Mouse (Mus musculus): ENCODE data around the gene Gm6763.
"Not testable (repeated sequence)": the region's sequence is repeated elsewhere in the genome, so short reads cannot be mapped to it uniquely, and the experiment has no call there.

Gm6763 gene

DNA sequence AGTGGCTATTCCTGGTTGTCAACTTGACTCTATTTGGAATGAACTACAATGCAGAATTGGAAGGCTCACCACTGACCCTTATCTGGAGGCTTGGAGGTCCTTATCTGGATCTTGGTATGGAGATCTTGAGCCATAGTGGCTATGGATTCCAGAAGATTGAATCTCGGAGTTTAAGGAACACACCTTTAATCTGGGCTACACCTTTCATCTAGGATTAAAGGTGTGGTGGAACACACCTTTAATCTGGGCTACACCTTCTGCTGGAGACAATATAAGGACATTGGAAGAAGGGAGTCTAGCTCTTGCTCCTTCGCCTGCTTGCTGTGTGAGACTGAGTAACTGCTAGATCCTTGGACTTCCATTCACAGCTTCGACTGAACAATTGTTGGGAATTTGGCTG lies at the start of gene Gm6763:
Gene Gm6763, plus strand, starts transcription at position 301 of the 400 bp plus-strand sequence.
- CTCF ChIA-PET, result not testable (repeated sequence)

GRCm38 (mm10) chr10:104110044-104110443 lies 41.3 kb upstream of the Gm6763 start:
- CTCF ChIA-PET, result no interaction called here

DNA sequence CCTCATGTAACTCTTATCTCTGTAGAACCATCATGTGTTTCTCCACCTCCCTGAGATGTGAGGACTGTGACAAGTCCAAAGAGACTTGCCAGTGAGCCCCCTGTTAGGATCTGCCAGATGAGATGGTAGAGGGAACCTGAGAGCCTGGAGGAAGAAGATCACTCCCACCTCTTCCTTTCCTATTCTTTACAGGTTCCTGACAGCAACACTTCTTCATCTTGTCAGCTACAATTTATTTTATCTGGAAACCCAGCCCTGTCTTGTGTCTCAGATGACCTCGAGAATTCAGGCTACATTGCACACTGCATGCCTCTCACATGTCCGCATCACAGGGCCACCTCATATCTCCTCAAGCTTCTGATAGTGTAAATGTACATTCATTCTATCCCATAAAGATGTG lies 33.0 kb upstream of the Gm6763 start:
- CTCF ChIA-PET, result no interaction called here

DNA sequence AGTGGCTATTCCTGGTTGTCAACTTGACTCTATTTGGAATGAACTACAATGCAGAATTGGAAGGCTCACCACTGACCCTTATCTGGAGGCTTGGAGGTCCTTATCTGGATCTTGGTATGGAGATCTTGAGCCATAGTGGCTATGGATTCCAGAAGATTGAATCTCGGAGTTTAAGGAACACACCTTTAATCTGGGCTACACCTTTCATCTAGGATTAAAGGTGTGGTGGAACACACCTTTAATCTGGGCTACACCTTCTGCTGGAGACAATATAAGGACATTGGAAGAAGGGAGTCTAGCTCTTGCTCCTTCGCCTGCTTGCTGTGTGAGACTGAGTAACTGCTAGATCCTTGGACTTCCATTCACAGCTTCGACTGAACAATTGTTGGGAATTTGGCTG lies 8.6 kb upstream of the Gm6763 start, which contains the start of gene Gm21293:
Gene Gm21293, plus strand, starts transcription at position 301 of the 400 bp plus-strand sequence.
- CTCF ChIA-PET, result not testable (repeated sequence)

DNA sequence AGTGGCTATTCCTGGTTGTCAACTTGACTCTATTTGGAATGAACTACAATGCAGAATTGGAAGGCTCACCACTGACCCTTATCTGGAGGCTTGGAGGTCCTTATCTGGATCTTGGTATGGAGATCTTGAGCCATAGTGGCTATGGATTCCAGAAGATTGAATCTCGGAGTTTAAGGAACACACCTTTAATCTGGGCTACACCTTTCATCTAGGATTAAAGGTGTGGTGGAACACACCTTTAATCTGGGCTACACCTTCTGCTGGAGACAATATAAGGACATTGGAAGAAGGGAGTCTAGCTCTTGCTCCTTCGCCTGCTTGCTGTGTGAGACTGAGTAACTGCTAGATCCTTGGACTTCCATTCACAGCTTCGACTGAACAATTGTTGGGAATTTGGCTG lies 8.4 kb downstream of the Gm6763 start, which contains the start of gene Gm8764:
Gene Gm8764, plus strand, starts transcription at position 301 of the 400 bp plus-strand sequence.
- CTCF ChIA-PET, result not testable (repeated sequence)

DNA sequence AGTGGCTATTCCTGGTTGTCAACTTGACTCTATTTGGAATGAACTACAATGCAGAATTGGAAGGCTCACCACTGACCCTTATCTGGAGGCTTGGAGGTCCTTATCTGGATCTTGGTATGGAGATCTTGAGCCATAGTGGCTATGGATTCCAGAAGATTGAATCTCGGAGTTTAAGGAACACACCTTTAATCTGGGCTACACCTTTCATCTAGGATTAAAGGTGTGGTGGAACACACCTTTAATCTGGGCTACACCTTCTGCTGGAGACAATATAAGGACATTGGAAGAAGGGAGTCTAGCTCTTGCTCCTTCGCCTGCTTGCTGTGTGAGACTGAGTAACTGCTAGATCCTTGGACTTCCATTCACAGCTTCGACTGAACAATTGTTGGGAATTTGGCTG lies 16.9 kb downstream of the Gm6763 start, which contains the start of gene Gm21304:
Gene Gm21304, plus strand, starts transcription at position 301 of the 400 bp plus-strand sequence.
- CTCF ChIA-PET, result not testable (repeated sequence)

GRCm38 (mm10) chr10:104176724-104177123 lies 25.4 kb downstream of the Gm6763 start, which contains the start of gene Gm21312:
Gene Gm21312 (plus strand): TSS chr10:104177024.
- CTCF ChIA-PET, result not testable (repeated sequence)

- CTCF ChIA-PET, result not testable (repeated sequence)
These were observed 33.9 kb downstream of the Gm6763 start, which contains the start of gene Gm20765 for GRCm38 (mm10) chr10:104185233-104185632. Gene Gm20765 (plus strand): TSS chr10:104185533.

- CTCF ChIA-PET, result not testable (repeated sequence)
These were observed 42.4 kb downstream of the Gm6763 start, which contains the start of gene Gm4340 for GRCm38 (mm10) chr10:104193742-104194141. Gene Gm4340 (plus strand): TSS chr10:104194042.

All from spleen, embryonic (tissue).